Mouse (Mus musculus) layer of hippocampus, adult 9-11 months (tissue): ENCODE data around the gene Tcf7l1.

Experiments used
- DNase-seq: peaks from one replicate; pipeline ENCODE4 v3.0.0; 2022

Tcf7l1 gene

GRCm38 (mm10) chr6:72584154-72584553 is 204.9 kb downstream of the Tcf7l1 start:
- no peak for DNase-seq

- DNase-seq: no peak
Measured at GRCm38 (mm10) chr6:72583211-72583839, 205.7 kb downstream of the Tcf7l1 start.

GRCm38 (mm10) chr6:72581625-72582382 is 207.2 kb downstream of the Tcf7l1 start:
- no peak for DNase-seq
